Mouse (Mus musculus) urinary bladder, postnatal 4 days (tissue): ENCODE measurements at regions not wholly inside any gene's neighbourhood (a gene's known extent, or its start where the extent isn't known, plus 50 kb on each side); places are given as distances from the start of the nearest gene placed in this dataset.

Experiments
- DNase-seq, 2 experiments: peaks; one replicate each; pipeline ENCODE4 v3.0.0; 2021 to 2022; ENCODE audit warnings: low spot score in 2 of 2

GRCm38 (mm10) chr9:30772456-30772855, 149.8 kb downstream of the Adamts15 start:
- no peak for DNase-seq

GRCm38 (mm10) chr9:30770436-30771173, 151.6 kb downstream of the Adamts15 start:
- no peak for DNase-seq

- no peak for DNase-seq
Measured at GRCm38 (mm10) chr9:30769435-30769729, 152.9 kb downstream of the Adamts15 start.

GRCm38 (mm10) chr9:30768665-30769434, 153.4 kb downstream of the Adamts15 start:
- DNase-seq: no peak

GRCm38 (mm10) chr9:30766701-30767100, 155.6 kb downstream of the Adamts15 start:
- no peak for DNase-seq

- DNase-seq: no peak
Measured at GRCm38 (mm10) chr9:30766171-30766570, 156.1 kb downstream of the Adamts15 start.

GRCm38 (mm10) chr9:30765017-30765569, 157.2 kb downstream of the Adamts15 start:
- no peak for DNase-seq

- DNase-seq: no peak
Measured at GRCm38 (mm10) chr9:30762913-30763312, 159.3 kb downstream of the Adamts15 start.

GRCm38 (mm10) chr9:30758121-30758520, 164.1 kb downstream of the Adamts15 start:
- DNase-seq: no peak

- no peak for DNase-seq
Measured at GRCm38 (mm10) chr9:30757406-30757805, 164.8 kb downstream of the Adamts15 start.

GRCm38 (mm10) chr9:30756796-30757195, 165.5 kb downstream of the Adamts15 start:
- DNase-seq: no peak

GRCm38 (mm10) chr9:30755586-30755985, 166.7 kb downstream of the Adamts15 start:
- DNase-seq: no peak

- no peak for DNase-seq
Measured at GRCm38 (mm10) chr9:30754826-30755225, 167.4 kb downstream of the Adamts15 start.

- DNase-seq: no peak
Measured at GRCm38 (mm10) chr9:30743471-30743870, 178.8 kb downstream of the Adamts15 start.

GRCm38 (mm10) chr9:30742471-30743098, 179.7 kb downstream of the Adamts15 start:
- no peak for DNase-seq

GRCm38 (mm10) chr9:30731687-30732086, 190.6 kb downstream of the Adamts15 start:
- DNase-seq: no peak

GRCm38 (mm10) chr9:30723364-30724070, 198.7 kb downstream of the Adamts15 start:
- DNase-seq: no peak

- DNase-seq: no peak
Measured at GRCm38 (mm10) chr9:30721861-30722260, 200.4 kb downstream of the Adamts15 start.

GRCm38 (mm10) chr9:30716421-30717170, 205.7 kb downstream of the Adamts15 start:
- DNase-seq: no peak

- DNase-seq: no peak
Measured at GRCm38 (mm10) chr9:30710131-30710530, 212.1 kb downstream of the Adamts15 start.

- no peak for DNase-seq
Measured at GRCm38 (mm10) chr9:30699848-30700247, 222.4 kb downstream of the Adamts15 start.
